Mouse (Mus musculus) heart, postnatal 0 days (tissue): Measurements from ENCODE around the gene Vac14.

ENCODE experiments used
- CTCF ChIP-seq: IDR thresholded peaks from 2 replicates; pipeline ENCODE4 v1.5.1; 2016; ENCODE audit warnings: antibody characterized with exemption, control low read depth, low read depth
- EP300 ChIP-seq: IDR thresholded peaks from 2 replicates; pipeline ENCODE4 v1.6.1; 2016; ENCODE audit warnings: antibody characterized with exemption, low read depth

DNA sequence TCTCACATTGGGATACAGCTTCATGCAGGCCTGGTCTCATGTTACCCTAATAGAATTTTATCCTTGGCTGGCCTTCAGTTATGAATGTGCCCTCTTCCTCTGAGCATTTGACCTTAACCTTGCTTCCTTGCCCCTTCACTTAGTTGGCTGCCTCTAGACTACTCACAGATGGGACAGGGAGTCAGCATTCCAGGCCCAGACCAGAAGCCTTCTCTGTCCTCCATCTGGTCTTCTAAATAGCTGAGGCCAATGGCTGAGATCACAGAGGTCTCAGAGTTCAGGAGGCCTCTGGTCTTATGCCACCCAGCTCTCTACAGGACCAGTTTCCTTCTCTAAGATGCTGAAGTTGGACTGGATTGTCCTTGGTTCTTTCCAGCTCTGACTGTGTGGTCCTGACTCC lies 41.7 kb downstream of the Vac14 start:
- no peak for TF ChIP-seq CTCF
- TF ChIP-seq EP300, result no peak
